Mouse (Mus musculus) MEL (cell line): ENCODE data around the gene Egfl8. TPM values are rescaled to one million over a fixed set of nuclear protein-coding genes. Genes with fewer than 3 reads are reported as not detected.

Experiments used
- DNase-seq: peaks from one replicate; pipeline ENCODE4 v3.0.0; 2011; ENCODE audit warnings: low read depth, low spot score
- H3K27ac ChIP-seq: 2 replicates; pipeline ENCODE4 v1.5.1; 2012; ENCODE audit warnings: low read depth, mild to moderate bottlenecking, control low read depth, low read length, moderate library complexity; ENCODE audit not compliant: control insufficient read depth
- H3K27me3 ChIP-seq, 2 experiments: fragments of 150-350 bp in 1 of 2; sonication (generic) in 1 of 2; 2 replicates each; pipeline ENCODE4 v1.6.1; 2012; ENCODE audit warnings: low read length in 2 of 2, mild to moderate bottlenecking in 2 of 2, improper control_type of control experiment in 1 of 2, moderate library complexity in 1 of 2; ENCODE audit not compliant: insufficient read depth in 2 of 2, control insufficient read depth in 1 of 2
- H3K36me3 ChIP-seq, 2 experiments: 2 replicates each; pipeline ENCODE4 v1.6.1; 2012 to 2014; ENCODE audit warnings: low read length in 2 of 2, improper control_type of control experiment in 1 of 2, inconsistent platforms in 1 of 2, mild to moderate bottlenecking in 1 of 2; ENCODE audit not compliant: insufficient read depth in 2 of 2, control insufficient read depth in 1 of 2
- H3K4me1 ChIP-seq, 2 experiments: fragments of 150-350 bp in 1 of 2; sonication (generic) in 1 of 2; 2 replicates each; pipeline ENCODE4 v1.6.1; 2012; ENCODE audit warnings: low read length in 2 of 2, improper control_type of control experiment in 1 of 2, mild to moderate bottlenecking in 1 of 2; ENCODE audit not compliant: insufficient read depth in 2 of 2, control insufficient read depth in 1 of 2
- H3K4me3 ChIP-seq, 2 experiments: fragments of 150-350 bp in 1 of 2; sonication (generic) in 1 of 2; 2 replicates each; pipeline ENCODE4 v1.5.1; 2012; ENCODE audit warnings: low read depth in 2 of 2, low read length in 2 of 2, mild to moderate bottlenecking in 2 of 2, moderate library complexity in 2 of 2, control low read depth in 1 of 2, improper control_type of control experiment in 1 of 2; ENCODE audit not compliant: control insufficient read depth in 1 of 2, insufficient read depth in 1 of 2
- H3K79me2 ChIP-seq: 2 replicates; pipeline ENCODE4 v1.6.1; 2012; ENCODE audit warnings: mild to moderate bottlenecking, low read length, moderate library complexity; ENCODE audit not compliant: control insufficient read depth, poor library complexity, insufficient read depth
- H3K9ac ChIP-seq: 2 replicates; pipeline ENCODE4 v1.6.1; 2012; ENCODE audit warnings: low read depth, mild to moderate bottlenecking, control low read depth, low read length, moderate library complexity; ENCODE audit not compliant: control insufficient read depth, poor library complexity, severe bottlenecking
- H3K9me3 ChIP-seq: fragments of 150-350 bp; sonication (generic); replicated peaks from 2 replicates; pipeline ENCODE4 v1.6.1; 2012; ENCODE audit warnings: mild to moderate bottlenecking, low read length, improper control_type of control experiment, moderate library complexity; ENCODE audit not compliant: insufficient read depth
- BHLHE40 ChIP-seq: IDR thresholded peaks from 2 replicates; pipeline ENCODE4 v1.6.1; 2012; ENCODE audit warnings: low read depth, mild to moderate bottlenecking, inconsistent platforms, low read length, improper control_type of control experiment, borderline replicate concordance
- CHD1 ChIP-seq: IDR thresholded peaks from 2 replicates; pipeline ENCODE4 v1.6.1; 2012; ENCODE audit warnings: low read depth, mild to moderate bottlenecking, inconsistent platforms, low read length, improper control_type of control experiment
- CHD2 ChIP-seq: IDR thresholded peaks from 2 replicates; pipeline ENCODE4 v1.6.1; 2011; ENCODE audit warnings: low read length, improper control_type of control experiment
- E2F4 ChIP-seq: IDR thresholded peaks from 2 replicates; pipeline ENCODE4 v1.6.1; 2011; ENCODE audit warnings: low read depth, low read length, improper control_type of control experiment, borderline replicate concordance
- EP300 ChIP-seq, 2 experiments: IDR thresholded peaks; 2 replicates each; pipeline ENCODE4 v1.6.1; 2011; ENCODE audit warnings: improper control_type of control experiment in 2 of 2, low read length in 2 of 2, low read depth in 1 of 2, mild to moderate bottlenecking in 1 of 2
- ETS1 ChIP-seq: IDR thresholded peaks from 2 replicates; pipeline ENCODE4 v1.6.1; 2012; ENCODE audit warnings: low read depth, mild to moderate bottlenecking, inconsistent platforms, low read length, improper control_type of control experiment, moderate library complexity
- GABPA ChIP-seq: IDR thresholded peaks from 2 replicates; pipeline ENCODE4 v1.6.1; 2012; ENCODE audit warnings: low read depth, mild to moderate bottlenecking, inconsistent platforms, low read length, improper control_type of control experiment, moderate library complexity
- GATA1 ChIP-seq: IDR thresholded peaks from 2 replicates; pipeline ENCODE4 v1.6.1; 2011; ENCODE audit warnings: low read depth, low read length, improper control_type of control experiment
- HCFC1 ChIP-seq: IDR thresholded peaks from 2 replicates; pipeline ENCODE4 v1.6.1; 2012; ENCODE audit warnings: low read depth, mild to moderate bottlenecking, inconsistent platforms, low read length, improper control_type of control experiment, moderate library complexity
- JUND ChIP-seq: IDR thresholded peaks from 2 replicates; pipeline ENCODE4 v1.6.1; 2011; ENCODE audit warnings: low read depth, mild to moderate bottlenecking, improper control_type of control experiment, low read length
- KAT2A ChIP-seq: conservative IDR thresholded peaks from 2 replicates; pipeline ENCODE4 v1.6.1; 2012; ENCODE audit warnings: low read depth, low read length, improper control_type of control experiment, inconsistent platforms
- MAFK ChIP-seq: IDR thresholded peaks from 2 replicates; pipeline ENCODE4 v1.6.1; 2011; ENCODE audit warnings: low read depth, mild to moderate bottlenecking, low read length, improper control_type of control experiment, borderline replicate concordance
- MAX ChIP-seq: IDR thresholded peaks from 2 replicates; pipeline ENCODE4 v1.6.1; 2011; ENCODE audit warnings: low read length, improper control_type of control experiment
- MAZ ChIP-seq: IDR thresholded peaks from 2 replicates; pipeline ENCODE4 v1.6.1; 2012; ENCODE audit warnings: low read depth, mild to moderate bottlenecking, inconsistent platforms, low read length, improper control_type of control experiment
- MEF2A ChIP-seq: IDR thresholded peaks from 2 replicates; pipeline ENCODE4 v1.6.1; 2014; ENCODE audit warnings: low read depth, mild to moderate bottlenecking, inconsistent platforms, low read length, improper control_type of control experiment; ENCODE audit not compliant: poor library complexity, insufficient replicate concordance, severe bottlenecking; ENCODE audit errors: extremely low read depth
- MXI1 ChIP-seq: IDR thresholded peaks from 2 replicates; pipeline ENCODE4 v1.6.1; 2011; ENCODE audit warnings: mild to moderate bottlenecking, low read depth, low read length, improper control_type of control experiment
- MYB ChIP-seq: IDR thresholded peaks from 2 replicates; pipeline ENCODE4 v1.6.1; 2011; ENCODE audit warnings: mild to moderate bottlenecking, low read depth, low read length, improper control_type of control experiment
- MYC ChIP-seq: IDR thresholded peaks from 2 replicates; pipeline ENCODE4 v1.6.1; 2011; ENCODE audit warnings: low read depth, mild to moderate bottlenecking, low read length, improper control_type of control experiment, moderate library complexity
- NELFE ChIP-seq: IDR thresholded peaks from 2 replicates; pipeline ENCODE4 v1.6.1; 2011; ENCODE audit warnings: low read depth, low read length, improper control_type of control experiment
- NRF1 ChIP-seq: IDR thresholded peaks from 2 replicates; pipeline ENCODE4 v1.6.1; 2014; ENCODE audit warnings: low read depth, mild to moderate bottlenecking, inconsistent platforms, low read length, improper control_type of control experiment, moderate library complexity; ENCODE audit not compliant: poor library complexity, insufficient read depth, severe bottlenecking
- POLR2A ChIP-seq, 2 experiments: IDR thresholded peaks; 2 replicates each; pipeline ENCODE4 v1.6.1; 2011 to 2012; ENCODE audit warnings: low read length in 2 of 2, mild to moderate bottlenecking in 2 of 2, control low read depth in 1 of 2, improper control_type of control experiment in 1 of 2, low read depth in 1 of 2, moderate library complexity in 1 of 2; ENCODE audit not compliant: control insufficient read depth in 1 of 2, insufficient read depth in 1 of 2, poor library complexity in 1 of 2
- POLR2AphosphoS2 ChIP-seq: IDR thresholded peaks from 2 replicates; pipeline ENCODE4 v1.6.1; 2011; ENCODE audit warnings: low read length, improper control_type of control experiment
- POLR2AphosphoS5 ChIP-seq: IDR thresholded peaks from 2 replicates; pipeline ENCODE4 v1.6.1; 2012; ENCODE audit warnings: low read depth, borderline replicate concordance, mild to moderate bottlenecking, inconsistent platforms, low read length, moderate library complexity, mixed read lengths
- RAD21 ChIP-seq: IDR thresholded peaks from 2 replicates; pipeline ENCODE4 v1.6.1; 2011; ENCODE audit warnings: mild to moderate bottlenecking, low read depth, low read length, improper control_type of control experiment
- RCOR1 ChIP-seq: IDR thresholded peaks from 2 replicates; pipeline ENCODE4 v1.6.1; 2012; ENCODE audit warnings: low read depth, mild to moderate bottlenecking, inconsistent platforms, low read length, improper control_type of control experiment
- SIN3A ChIP-seq: IDR thresholded peaks from 2 replicates; pipeline ENCODE4 v1.6.1; 2012; ENCODE audit warnings: low read length, improper control_type of control experiment, inconsistent platforms
- SMC3 ChIP-seq: IDR thresholded peaks from 2 replicates; pipeline ENCODE4 v1.6.1; 2011; ENCODE audit warnings: low read depth, low read length, improper control_type of control experiment
- TAL1 ChIP-seq: IDR thresholded peaks from 2 replicates; pipeline ENCODE4 v1.6.1; 2012; ENCODE audit warnings: mild to moderate bottlenecking, inconsistent platforms, low read length, moderate library complexity, mixed read lengths
- TBP ChIP-seq: IDR thresholded peaks from 2 replicates; pipeline ENCODE4 v1.8.0; 2011; ENCODE audit warnings: low read depth, low read length, improper control_type of control experiment
- TCF12 ChIP-seq: IDR thresholded peaks from 2 replicates; pipeline ENCODE4 v1.6.1; 2014; ENCODE audit warnings: low read depth, mild to moderate bottlenecking, inconsistent platforms, low read length, improper control_type of control experiment, moderate library complexity
- UBTF ChIP-seq: IDR thresholded peaks from 2 replicates; pipeline ENCODE4 v1.6.1; 2012; ENCODE audit warnings: low read depth, mild to moderate bottlenecking, inconsistent platforms, low read length, improper control_type of control experiment, moderate library complexity, borderline replicate concordance; ENCODE audit not compliant: insufficient read depth
- USF1 ChIP-seq: IDR thresholded peaks from 2 replicates; pipeline ENCODE4 v1.6.1; 2014; ENCODE audit warnings: low read depth, mild to moderate bottlenecking, inconsistent platforms, low read length, improper control_type of control experiment, moderate library complexity
- USF2 ChIP-seq, 2 experiments: IDR thresholded peaks; 2 replicates each; pipeline ENCODE4 v1.6.1; 2011 to 2012; ENCODE audit warnings: improper control_type of control experiment in 2 of 2, low read length in 2 of 2, borderline replicate concordance in 1 of 2, inconsistent platforms in 1 of 2, low read depth in 1 of 2, mild to moderate bottlenecking in 1 of 2; ENCODE audit not compliant: insufficient read depth in 1 of 2
- ZC3H11A ChIP-seq: IDR thresholded peaks from 2 replicates; pipeline ENCODE4 v1.6.1; 2012; ENCODE audit warnings: low read depth, mild to moderate bottlenecking, inconsistent platforms, low read length, improper control_type of control experiment
- ZKSCAN1 ChIP-seq: IDR thresholded peaks from 2 replicates; pipeline ENCODE4 v1.6.1; 2012; ENCODE audit warnings: low read depth, mild to moderate bottlenecking, inconsistent platforms, low read length, improper control_type of control experiment, moderate library complexity
- ZMIZ1 ChIP-seq: IDR thresholded peaks from 2 replicates; pipeline ENCODE4 v1.6.1; 2012; ENCODE audit warnings: low read depth, mild to moderate bottlenecking, inconsistent platforms, low read length, improper control_type of control experiment, moderate library complexity
- ZNF384 ChIP-seq: IDR thresholded peaks from 2 replicates; pipeline ENCODE4 v1.6.1; 2012; ENCODE audit warnings: low read depth, mild to moderate bottlenecking, inconsistent platforms, low read length, improper control_type of control experiment
- polyA plus RNA-seq, 2 experiments: library from polyadenylated mRNA; stranded (reverse) in 1 of 2; unstranded in 1 of 2; fragments of >175 nt in 1 of 2; fragments of >200 nt in 1 of 2; gene quantifications; 2 replicates each; pipeline versions ENCODE4 v1.2.1 to v1.2.4; 2012; ENCODE audit warnings: low replicate concordance in 2 of 2, low read depth in 1 of 2; ENCODE audit not compliant: insufficient read length in 2 of 2, insufficient read depth in 1 of 2, missing spikeins in 1 of 2
- total RNA-seq: library from RNA; depleted of rRNA; stranded (reverse); fragments of 300-350 nt; gene quantifications from 2 replicates; pipeline ENCODE4 v1.2.3, GENCODE M21; 2012

Gene Egfl8
- total and polyA plus RNA-seq, 3 experiments: 0.89 to 1.6 TPM; not detected in 1

DNA sequence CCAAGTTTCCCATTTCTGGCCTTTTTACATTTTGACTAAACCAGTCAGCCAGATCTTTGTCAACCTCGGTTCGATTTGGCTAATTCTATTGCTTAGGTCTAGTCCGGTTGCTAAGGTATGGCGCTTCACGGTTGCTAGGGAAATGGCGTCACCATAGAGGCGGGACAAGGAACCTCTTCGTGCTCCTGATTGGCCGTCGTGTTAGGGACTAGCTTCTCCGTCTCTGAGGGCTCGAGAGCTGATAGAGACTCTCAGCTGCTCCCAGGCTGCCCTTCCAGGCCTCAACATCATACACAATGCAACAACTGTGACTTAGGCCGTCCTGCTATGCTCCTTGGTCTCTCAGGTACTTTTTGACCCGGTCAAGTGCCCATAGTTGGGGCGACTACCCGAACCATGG lies 28.8 kb upstream of the Egfl8 start, which contains the start of gene Fkbpl:
TSS of gene Fkbpl (plus strand) at position 157 of the 400 bp plus-strand sequence.
- Histone ChIP-seq H3K9me3 (no peaks in the 10 kb centered on the region), H3K27ac (peak within 1 kb of the TSS; percentile 76), H3K79me2 (peaks cover 15% of the 10 kb centered on the region), H3K9ac (peak within 1 kb of the TSS; percentile 81), H3K4me1 (peaks cover 0 to 20% of the 10 kb centered on the region in 2 experiments; a peak in 3 of 4 replicates), H3K27me3 (no peaks in the 10 kb centered on the region), H3K36me3 (peaks cover 0 to 12% of the 10 kb centered on the region in 2 experiments; a peak in 2 of 4 replicates), H3K4me3 (peak within 1 kb of the TSS; percentile 63 to 67)
- DNase-seq: peak; percentile 99
- TF ChIP-seq MXI1 (peak; percentile 86), TAL1 (no peak), ZNF384 (no peak), USF1 (no peak), TBP (no peak; the same call in 1 of the 2 replicates), JUND (no peak), NELFE (peak; percentile 46; the same call in 1 of the 2 replicates), RAD21 (no peak), GATA1 (0 out of 2 replicates have a peak, but pooled peaks have one; percentile 13), MEF2A (no peak), UBTF (no peak), MAZ (0 out of 2 replicates have a peak, but pooled peaks have one; percentile 12), MAX (no peak), MYC (no peak), KAT2A (peak; percentile 46; the same call in 1 of the 2 replicates), ZC3H11A (no peak), GABPA (no peak), POLR2AphosphoS2 (no peak; the same call in 1 of the 2 replicates), SIN3A (peak; percentile 100), CHD2 (no peak), ZMIZ1 (0 out of 2 replicates have a peak, but pooled peaks have one; percentile 29), ETS1 (no peak; the same call in none of the 2 replicates), RCOR1 (no peak), CHD1 (no peak), EP300 (IDR thresholded peaks at IDR 0.05; ENCODE audit: low read depth in 1 of 2, low read length in 2 of 2) (no peak), MAFK (no peak), HCFC1 (peak; percentile 92), ZKSCAN1 (no peak), USF2 (IDR thresholded peaks at IDR 0.05; ENCODE audit: borderline replicate concordance in 1 of 2, insufficient read depth in 1 of 2, low read depth in 1 of 2, low read length in 2 of 2) (no peak), MYB (no peak), NRF1 (no peak), POLR2A (IDR thresholded peaks at IDR 0.05; ENCODE audit: control insufficient read depth in 1 of 2, insufficient read depth in 1 of 2, low read depth in 1 of 2, low read length in 2 of 2, poor library complexity in 1 of 2) (peak; percentile 68 to 72; a peak in 3 of 4 replicates), TCF12 (peak; percentile 19; the same call in 1 of the 2 replicates), POLR2AphosphoS5 (no peak), E2F4 (no peak), BHLHE40 (no peak), SMC3 (no peak)
